Mouse (Mus musculus) liver, adult 2 months (tissue): ENCODE measurements around the gene Slc35f6.

Experiments
- CTCF ChIP-seq: fragments of 200-500 bp; IDR thresholded peaks from 2 replicates; pipeline ENCODE4 v1.5.1; 2011; ENCODE audit warnings: low read depth, low read length, control low read depth
- POLR2A ChIP-seq: fragments of 200-500 bp; IDR thresholded peaks from 2 replicates; pipeline ENCODE4 v1.6.1; 2011; ENCODE audit warnings: low read length, control low read depth; ENCODE audit not compliant: insufficient read depth; ENCODE audit errors: extremely low read depth

GRCm38 (mm10) chr5:30621211-30621790 is 26.4 kb upstream of the Slc35f6 start:
- no peak for TF ChIP-seq CTCF
- no peak for TF ChIP-seq POLR2A
